Mouse (Mus musculus): ENCODE measurements around the gene Evx2.

GRCm38 (mm10) chr2:74699664-74700545 lies 40.5 kb upstream of the Evx2 start:
- TF ChIP-seq GATA1 (IDR thresholded peaks at IDR 0.05; ENCODE audit: borderline replicate concordance, low read length) (no peak), FLI1 (IDR thresholded peaks at IDR 0.05; ENCODE audit: low read length) (no peak)
